ENCODE assay signal across 23 mouse cellular contexts in genomic region chr11:36441801-36442200, GRCm38 (mm10).
DNase-seq lines count a peak whose midpoint lies in the region; ATAC-seq lines count a peak whose summit lies in the region.
"Had no signal": no experiment of that assay in that cellular context is flagged by ENCODE, and none has a peak within 500 bp of the region (broad histone marks: within the 10 kb centered on the region; RNA-seq: fewer than 3 reads in every experiment).

No protein-coding gene starts in this region.

- no peak for ATAC-seq in midbrain, embryonic 14.5 days (ENCODE audit: low FRiP score, low TSS enrichment)
- ATAC-seq: activated CD4-positive, CD25-positive, alpha-beta regulatory T cell, adult 4 months; intestine, embryonic 15.5 days; liver, embryonic 12.5 days had no signal

- peak overlapping the region; percentile 9; the same call in 1 of the 2 replicates for H3K27ac ChIP-seq in midbrain, embryonic 10.5 days (replicated peaks)
- H3K27ac ChIP-seq in midbrain, embryonic 14.5 days (replicated peaks; ENCODE audit: low read depth, low read length) = no peak overlapping the region
- H3K27ac ChIP-seq: gastrocnemius, adult 2 months; hindbrain, embryonic 14.5 days; intestine, embryonic 15.5 days; limb, embryonic 13.5 days; liver, embryonic 12.5 days had no signal

- 8% methylated on average over 6 of the region's 6 CpGs for WGBS in midbrain, embryonic 10.5 days
- WGBS in midbrain, embryonic 14.5 days = 9% methylated on average over 6 of the region's 6 CpGs

- H3K4me3 ChIP-seq in midbrain, embryonic 10.5 days = no peak overlapping the region
- H3K4me3 ChIP-seq in midbrain, embryonic 14.5 days (replicated peaks; ENCODE audit: low read depth, low read length) = no peak overlapping the region
- H3K4me3 ChIP-seq: gastrocnemius, adult 2 months; intestine, embryonic 15.5 days; limb, embryonic 13.5 days; liver, embryonic 12.5 days had no signal

- H3K4me1 ChIP-seq in midbrain, embryonic 10.5 days = peaks cover 17% of the 10 kb centered on the region
- H3K4me1 ChIP-seq in midbrain, embryonic 14.5 days (ENCODE audit: control insufficient read depth, insufficient read depth, low read length) = no peaks in the 10 kb centered on the region; the same call in 1 of the 2 replicates
- H3K4me1 ChIP-seq: intestine, embryonic 15.5 days; liver, embryonic 12.5 days had no signal

- H3K36me3 ChIP-seq in midbrain, embryonic 10.5 days = no peaks in the 10 kb centered on the region
- H3K36me3 ChIP-seq in midbrain, embryonic 14.5 days (ENCODE audit: control insufficient read depth, insufficient read depth, low read length) = no peaks in the 10 kb centered on the region
- H3K36me3 ChIP-seq: intestine, embryonic 15.5 days; limb, embryonic 13.5 days; liver, embryonic 12.5 days had no signal

- intact Hi-C loops in heart, postnatal 36 days (cut with DNase I) = no loop called here

- peaks cover 8% of the 10 kb centered on the region; the same call in 1 of the 2 replicates for H3K27me3 ChIP-seq in midbrain, embryonic 10.5 days (ENCODE audit: low read depth, poor library complexity, severe bottlenecking)
- no peaks in the 10 kb centered on the region for H3K27me3 ChIP-seq in midbrain, embryonic 14.5 days (ENCODE audit: control insufficient read depth, insufficient read depth, low read length)
- H3K27me3 ChIP-seq: intestine, embryonic 15.5 days; limb, embryonic 13.5 days; liver, embryonic 12.5 days had no signal

- no peak overlapping the region for H3K4me2 ChIP-seq in midbrain, embryonic 14.5 days (ENCODE audit: low read length)
- H3K4me2 ChIP-seq: heart, embryonic 11.5 days; hindbrain, embryonic 14.5 days; intestine, embryonic 15.5 days; limb, embryonic 13.5 days; liver, embryonic 12.5 days had no signal

- DNase-seq in midbrain, embryonic 10.5 days (ENCODE audit: low spot score) = peak; percentile 28
- no peak for DNase-seq in midbrain, embryonic 14.5 days
- peak; percentile 49 for DNase-seq in embryo, embryonic 10 days (ENCODE audit: low spot score)
- DNase-seq in embryo, embryonic 9.5 days (ENCODE audit: extremely low spot score) = peak; percentile 32
- DNase-seq in mesoderm, embryonic 11.5 days (ENCODE audit: low read depth, low spot score) = peak; percentile 22
- DNase-seq in heart, adult 9 months (ENCODE audit: low spot score in 2 of 2) = no peak
- DNase-seq in heart, postnatal 36 days = no peak
- no peak for DNase-seq in thymus, adult 18-20 months
- DNase-seq: adrenal gland, adult 8-10 months; cerebellum, adult 18-20 months; cerebellum, postnatal 14 days; gastrocnemius, adult 2 months; kidney, adult 8-10 months; kidney, postnatal 14 days; lung, adult 2 months; lung, postnatal 14 days; thymus, postnatal 14 days had no signal

- no peaks in the 10 kb centered on the region for H3K9me3 ChIP-seq in midbrain, embryonic 10.5 days (replicated peaks)
- H3K9me3 ChIP-seq in midbrain, embryonic 14.5 days (ENCODE audit: control insufficient read depth, low read length) = no peaks in the 10 kb centered on the region
- H3K9me3 ChIP-seq: intestine, embryonic 15.5 days; limb, embryonic 13.5 days; liver, embryonic 12.5 days had no signal

- no peak overlapping the region for H3K9ac ChIP-seq in midbrain, embryonic 14.5 days (replicated peaks; ENCODE audit: low read length)
- H3K9ac ChIP-seq: hindbrain, embryonic 14.5 days; intestine, embryonic 15.5 days; limb, embryonic 13.5 days; liver, embryonic 12.5 days had no signal

Comparison
In these comparisons a context has a peak if more than half of its experiments do, and no peak if none do; other contexts are left out.
1. DNase-seq: peak in midbrain, embryonic 10.5 days (single experiment), embryo, embryonic 10 days (single experiment), embryo, embryonic 9.5 days (single experiment) and mesoderm, embryonic 11.5 days (single experiment); none in midbrain, embryonic 14.5 days (single experiment), heart, adult 9 months (0 of 2), heart, postnatal 36 days (0 of 2) and thymus, adult 18-20 months (0 of 2).